Mouse (Mus musculus) erythroblast, adult 5-6 weeks (primary cell): ENCODE results near the gene Ppil1. TPM values are rescaled to one million over a fixed set of nuclear protein-coding genes. Genes with fewer than 3 reads are reported as not detected.

Experiments used
- ATAC-seq: replicated peaks from 2 replicates; pipeline ENCODE4 v1.8.0; 2016; ENCODE audit warnings: moderate number of reproducible peaks, mild to moderate bottlenecking, moderate TSS enrichment, inconsistent platforms; ENCODE audit not compliant: poor library complexity, low FRiP score, severe bottlenecking
- total RNA-seq, 2 experiments: library from RNA; stranded (forward) in 1 of 2; stranded (reverse) in 1 of 2; fragments of 150-400 nt in 1 of 2; fragments of 200-764, 138-1000 nt in 1 of 2; gene quantifications; 2 replicates each; pipeline versions ENCODE4 v1.2.3 to v1.2.4; 2015 to 2017; ENCODE audit warnings: low replicate concordance in 2 of 2

The Ppil1 gene
- total RNA-seq, 2 experiments from 2014 or later: 17.4 to 20.2 TPM

DNA sequence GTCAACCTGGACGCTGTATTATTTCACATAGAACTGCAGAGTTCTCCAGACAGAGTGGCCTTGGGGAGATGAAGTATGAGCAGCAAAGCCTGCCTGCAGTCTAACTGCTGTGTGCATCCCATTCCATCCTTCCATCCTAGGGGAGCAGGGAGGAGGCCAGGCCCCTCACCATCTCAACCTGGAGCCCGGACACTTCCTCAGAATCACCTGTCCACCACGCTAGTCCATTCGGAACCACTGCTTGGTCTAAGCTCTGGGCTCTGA is 49.9 kb downstream of the Ppil1 start:
- no peak for ATAC-seq

DNA sequence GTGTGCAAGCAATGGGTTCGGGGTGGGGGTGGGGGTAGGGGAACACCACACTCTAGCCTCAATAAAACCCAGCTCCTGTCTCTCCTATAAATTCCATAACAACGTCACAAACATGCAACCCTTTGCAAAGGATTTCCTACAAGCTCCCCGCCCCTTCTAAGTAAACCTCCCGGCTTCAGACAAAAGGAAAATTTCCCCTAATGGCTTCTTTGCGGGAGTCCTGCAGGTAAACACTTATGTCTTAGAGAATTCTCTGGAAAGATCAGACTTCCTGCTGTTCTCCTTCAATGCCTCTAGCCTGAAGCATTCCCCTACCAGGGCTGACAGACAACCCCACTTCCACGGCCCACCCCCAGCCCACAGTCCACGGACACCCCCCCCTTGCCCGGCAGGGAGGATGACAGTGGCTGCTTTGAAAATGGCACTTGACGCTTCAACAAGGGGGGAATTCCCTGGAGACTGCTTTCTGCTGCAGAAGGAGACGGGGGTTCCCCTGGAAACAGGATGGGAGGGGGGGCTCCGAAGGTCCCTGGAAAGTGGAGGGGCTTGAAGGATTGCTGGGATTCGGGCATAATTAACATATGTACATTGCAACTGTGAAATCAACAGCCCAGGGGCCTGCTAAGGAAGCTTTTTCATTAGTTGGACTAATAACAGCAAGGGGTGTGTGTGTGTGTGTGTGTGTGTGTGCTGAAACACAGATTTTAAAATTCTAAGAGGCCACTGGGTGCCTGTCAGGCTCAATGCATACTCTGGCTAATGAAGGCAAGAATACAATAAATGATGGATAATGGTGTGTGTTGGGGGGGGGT is 50.4 kb downstream of the Ppil1 start:
- ATAC-seq: no peak

DNA sequence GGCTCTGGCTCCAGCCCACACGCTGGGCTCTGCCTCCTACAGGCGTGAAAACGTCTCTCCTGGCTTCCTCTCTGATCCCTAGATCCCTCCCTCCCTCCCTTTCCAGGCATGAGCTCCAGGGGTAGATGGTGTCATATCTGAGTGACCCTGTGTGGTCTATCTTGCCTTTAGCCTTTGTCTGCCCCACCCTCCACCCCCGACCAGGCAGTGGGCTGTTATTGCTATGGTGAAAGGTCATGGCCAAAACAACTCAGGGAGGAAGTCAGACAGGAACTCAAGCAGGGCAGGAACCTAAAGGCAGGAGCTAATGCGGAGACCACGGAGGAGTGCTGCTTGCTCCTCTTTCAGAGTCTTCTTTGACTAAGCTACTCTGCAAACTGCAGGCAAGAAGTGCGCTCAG is 52.1 kb downstream of the Ppil1 start:
- no peak for ATAC-seq

DNA sequence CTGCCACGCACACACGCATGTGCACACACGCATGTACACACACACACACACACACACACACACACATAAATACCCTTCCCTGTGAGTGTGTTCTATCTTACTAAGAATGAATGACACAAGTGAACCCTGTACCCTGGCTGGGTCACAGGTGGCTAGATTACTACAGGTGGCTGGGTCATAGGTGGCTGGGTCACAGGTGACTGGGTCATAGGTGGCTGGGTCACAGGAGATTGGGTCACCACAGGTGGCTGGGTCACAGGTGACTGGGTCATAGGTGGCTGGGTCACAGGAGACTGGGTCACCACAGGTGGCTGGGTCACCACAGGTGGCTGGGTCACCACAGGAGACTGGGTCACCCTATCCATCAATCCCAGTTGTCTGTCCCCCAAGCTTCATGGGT is 53.9 kb downstream of the Ppil1 start:
- ATAC-seq: no peak

DNA sequence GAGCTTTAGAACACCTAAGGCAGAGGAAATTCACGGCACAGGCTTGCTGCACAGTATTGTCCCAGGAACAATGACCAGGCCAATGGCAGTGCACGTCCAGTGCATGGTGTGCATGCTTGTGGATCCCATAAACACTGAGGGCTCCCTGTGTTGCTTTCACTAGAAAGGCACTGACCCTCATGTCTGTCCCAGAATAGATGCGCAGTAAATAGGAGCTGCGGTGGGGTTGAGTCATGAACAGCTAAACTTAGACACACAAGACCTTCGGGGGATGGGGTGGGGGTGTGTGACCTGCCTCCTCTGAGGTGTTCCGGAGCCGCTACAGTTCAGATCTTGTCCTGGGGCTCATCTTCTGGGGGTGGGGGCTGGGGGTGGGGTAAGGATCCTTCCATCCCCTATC is 57.9 kb downstream of the Ppil1 start:
- ATAC-seq: no peak

DNA sequence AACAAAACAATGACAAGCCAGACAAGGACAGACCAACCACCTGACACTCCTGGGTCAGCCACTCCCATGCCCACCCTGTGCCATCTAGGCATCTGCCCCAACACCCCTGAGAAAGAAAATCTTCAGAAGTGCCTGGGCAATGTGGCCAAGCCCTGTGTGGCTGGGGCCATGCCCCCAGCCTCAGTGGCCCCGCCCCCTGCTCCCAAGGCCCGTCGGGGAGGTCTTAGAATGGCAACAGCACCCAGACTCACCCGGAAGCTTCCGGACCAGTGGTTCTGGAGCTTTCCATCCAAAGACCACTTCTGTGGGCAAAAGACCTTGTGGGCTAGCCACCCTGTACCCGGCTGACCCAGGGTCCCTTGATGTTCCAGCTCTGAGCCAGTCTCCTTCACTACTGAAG is 61.4 kb downstream of the Ppil1 start:
- ATAC-seq: no peak

Other genes starting within 250 kb of the Ppil1 start
- gene Srsf3, start 231.6 kb downstream of the Ppil1 start, total RNA-seq (2015; ENCODE audit: low replicate concordance): 154 and 174 TPM in 2 replicates
- 208 and 211 TPM in 2 replicates for gene Srsf3, start 231.6 kb downstream of the Ppil1 start, total RNA-seq (2017; ENCODE audit: low replicate concordance)
- 0.63 and 4.6 TPM in 2 replicates for gene Cdkn1a, start 173.2 kb downstream of the Ppil1 start, total RNA-seq (2015; ENCODE audit: low replicate concordance)
- 0.34 and 0.42 TPM in 2 replicates for gene Cdkn1a, start 173.2 kb downstream of the Ppil1 start, total RNA-seq (2017; ENCODE audit: low replicate concordance)
- 34.8 and 43.7 TPM in 2 replicates for gene Rab44, start 150.0 kb downstream of the Ppil1 start, total RNA-seq (2015; ENCODE audit: low replicate concordance)
- gene Rab44, start 150.0 kb downstream of the Ppil1 start, total RNA-seq (2017; ENCODE audit: low replicate concordance): 31.5 and 38.7 TPM in 2 replicates
- not detected in 2 replicates for gene Cpne5, start 26.0 kb downstream of the Ppil1 start, total RNA-seq (2015; ENCODE audit: low replicate concordance)
- 0.26 and 0.70 TPM in 2 replicates for gene Cpne5, start 26.0 kb downstream of the Ppil1 start, total RNA-seq (2017; ENCODE audit: low replicate concordance)
- 19.4 and 31.1 TPM in 2 replicates for gene BC004004, start 4.6 kb upstream of the Ppil1 start, total RNA-seq (2015; ENCODE audit: low replicate concordance)
- 38.9 and 41.0 TPM in 2 replicates for gene BC004004, start 4.6 kb upstream of the Ppil1 start, total RNA-seq (2017; ENCODE audit: low replicate concordance)
- gene Pi16, start 53.5 kb upstream of the Ppil1 start, total RNA-seq (2015; ENCODE audit: low replicate concordance): 4.0 and 5.6 TPM in 2 replicates
- 5.4 and 9.5 TPM in 2 replicates for gene Pi16, start 53.5 kb upstream of the Ppil1 start, total RNA-seq (2017; ENCODE audit: low replicate concordance)
- gene Mtch1, start 83.7 kb upstream of the Ppil1 start, total RNA-seq (2015; ENCODE audit: low replicate concordance): 19.2 and 28.0 TPM in 2 replicates
- 19.1 and 31.1 TPM in 2 replicates for gene Mtch1, start 83.7 kb upstream of the Ppil1 start, total RNA-seq (2017; ENCODE audit: low replicate concordance)
- gene Fgd2, start 96.7 kb upstream of the Ppil1 start, total RNA-seq (2015; ENCODE audit: low replicate concordance): 3.3 TPM in 2 replicates
- 2.5 and 4.3 TPM in 2 replicates for gene Fgd2, start 96.7 kb upstream of the Ppil1 start, total RNA-seq (2017; ENCODE audit: low replicate concordance)
- 342 and 357 TPM in 2 replicates for gene Pim1, start 226.6 kb upstream of the Ppil1 start, total RNA-seq (2015; ENCODE audit: low replicate concordance)
- 725 and 933 TPM in 2 replicates for gene Pim1, start 226.6 kb upstream of the Ppil1 start, total RNA-seq (2017; ENCODE audit: low replicate concordance)